12 mouse cellular contexts compared by ENCODE assay signal in the genomic region with DNA sequence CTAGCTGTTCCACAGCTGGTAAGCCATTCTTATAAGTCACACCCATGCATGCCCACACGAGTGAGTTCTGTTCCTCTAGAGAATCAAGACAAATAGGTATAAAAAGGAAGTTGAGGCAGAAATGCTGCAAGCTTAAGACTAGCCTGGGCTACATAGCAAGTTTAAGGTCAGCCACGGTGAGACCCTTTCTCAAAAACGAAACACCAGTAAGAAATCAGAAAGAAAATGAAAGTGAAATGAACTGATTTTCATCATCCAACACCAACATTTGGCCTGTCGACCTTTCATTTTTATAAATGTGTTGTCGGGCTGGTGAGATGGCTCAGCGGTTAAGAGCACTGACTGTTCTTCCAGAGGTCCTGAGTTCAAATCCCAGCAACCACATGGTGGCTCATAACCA.
"Had no signal": no experiment of that assay in that cellular context is flagged by ENCODE, and none has a peak within 500 bp of the region (broad histone marks: within the 10 kb centered on the region; RNA-seq: fewer than 3 reads in every experiment).

No protein-coding gene starts in this region.

- H3K4me1 ChIP-seq: midbrain, embryonic 15.5 days; neural tube, embryonic 13.5 days; neural tube, embryonic 15.5 days had no signal

- H3K27ac ChIP-seq: liver, embryonic 15.5 days; lung, embryonic 15.5 days; midbrain, embryonic 13.5 days; midbrain, embryonic 15.5 days; neural tube, embryonic 13.5 days; neural tube, embryonic 15.5 days had no signal

- DNase-seq: lung, adult 2 months; right cerebral cortex, postnatal 25 days; right cerebral cortex, postnatal 4 days had no signal

- H3K4me2 ChIP-seq: liver, embryonic 15.5 days; lung, embryonic 15.5 days; midbrain, embryonic 11.5 days; midbrain, embryonic 13.5 days; midbrain, embryonic 15.5 days; neural tube, embryonic 13.5 days; neural tube, embryonic 15.5 days had no signal

- H3K27me3 ChIP-seq: liver, embryonic 15.5 days; lung, embryonic 15.5 days; midbrain, embryonic 13.5 days; midbrain, embryonic 15.5 days; neural tube, embryonic 13.5 days; neural tube, embryonic 15.5 days had no signal

- H3K9me3 ChIP-seq: liver, embryonic 15.5 days; lung, embryonic 15.5 days; megakaryocyte, embryonic 14.5 days; midbrain, embryonic 13.5 days; midbrain, embryonic 15.5 days; neural tube, embryonic 13.5 days; neural tube, embryonic 15.5 days had no signal

- H3K9ac ChIP-seq: liver, embryonic 15.5 days; liver, postnatal 0 days; lung, embryonic 15.5 days; midbrain, embryonic 13.5 days; midbrain, embryonic 15.5 days; neural tube, embryonic 13.5 days; neural tube, embryonic 15.5 days had no signal

- H3K4me3 ChIP-seq: liver, embryonic 15.5 days; lung, embryonic 15.5 days; megakaryocyte, embryonic 14.5 days; midbrain, embryonic 13.5 days; midbrain, embryonic 15.5 days; neural tube, embryonic 13.5 days; neural tube, embryonic 15.5 days had no signal
